Mouse (Mus musculus): Measurements from ENCODE around the gene Lhx5.

Lhx5 gene

DNA sequence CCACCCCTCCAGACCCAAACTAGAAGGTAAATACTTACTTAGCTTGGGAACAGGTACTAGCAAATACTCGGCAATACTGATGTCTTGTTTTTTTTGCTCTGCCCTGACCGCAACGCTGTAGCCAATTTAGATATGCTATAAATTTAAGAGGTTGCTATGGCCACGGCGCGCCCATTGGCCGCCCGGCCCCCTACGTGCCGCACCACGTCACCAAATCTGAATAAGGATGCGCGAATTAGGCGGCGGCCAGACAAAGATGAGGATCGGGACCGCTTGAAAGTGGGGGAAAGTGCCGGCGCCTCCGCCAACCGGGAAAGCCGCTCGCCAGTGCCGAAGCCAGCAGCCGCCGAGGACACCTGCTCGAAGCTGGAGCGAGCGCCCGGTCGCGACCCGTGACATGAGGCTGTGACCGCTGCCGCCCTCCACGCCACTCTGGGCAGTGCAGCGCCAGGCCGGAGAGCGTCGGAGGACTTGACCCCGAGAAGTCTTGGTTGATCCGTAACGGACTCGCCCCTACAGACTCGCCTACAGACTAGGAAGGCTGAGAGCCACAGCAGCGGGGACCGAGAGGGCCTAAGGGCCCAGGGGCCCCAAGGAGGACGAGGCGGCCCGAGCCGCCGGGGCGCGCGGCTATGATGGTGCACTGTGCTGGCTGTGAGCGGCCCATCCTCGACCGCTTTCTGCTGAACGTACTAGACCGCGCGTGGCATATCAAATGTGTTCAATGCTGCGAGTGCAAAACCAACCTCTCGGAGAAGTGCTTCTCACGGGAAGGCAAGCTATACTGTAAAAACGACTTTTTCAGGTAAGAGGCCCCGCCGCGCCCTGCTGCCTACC lies at the start of gene Lhx5:
Gene Lhx5 (plus strand): TSS at position 51 of the 837 bp plus-strand sequence.
- no peak for DNase-seq

- DNase-seq, result no peak
Measured at GRCm38 (mm10) chr5:120386361-120386760, 45.1 kb upstream of the Lhx5 start.

DNA sequence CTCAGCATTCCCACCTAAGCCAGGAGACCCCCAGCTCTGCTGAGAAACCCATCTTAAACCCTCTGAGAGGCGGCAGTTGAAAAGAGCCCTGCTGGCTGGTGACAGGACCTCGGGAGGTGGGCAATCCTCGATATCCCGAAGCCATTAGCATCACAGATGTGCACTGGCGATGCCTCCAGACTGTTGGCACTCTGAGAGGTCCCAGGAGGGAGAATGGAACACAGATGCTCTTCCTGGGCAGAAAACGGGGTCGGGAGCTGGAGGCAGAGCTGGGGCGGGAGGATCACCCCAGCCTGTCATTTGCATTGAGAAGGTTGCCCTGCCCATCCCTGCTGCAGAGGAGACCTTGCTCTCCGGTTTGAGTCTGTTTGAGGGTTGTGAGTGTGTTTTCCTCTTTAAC lies 42.7 kb upstream of the Lhx5 start:
- no peak for DNase-seq

DNA sequence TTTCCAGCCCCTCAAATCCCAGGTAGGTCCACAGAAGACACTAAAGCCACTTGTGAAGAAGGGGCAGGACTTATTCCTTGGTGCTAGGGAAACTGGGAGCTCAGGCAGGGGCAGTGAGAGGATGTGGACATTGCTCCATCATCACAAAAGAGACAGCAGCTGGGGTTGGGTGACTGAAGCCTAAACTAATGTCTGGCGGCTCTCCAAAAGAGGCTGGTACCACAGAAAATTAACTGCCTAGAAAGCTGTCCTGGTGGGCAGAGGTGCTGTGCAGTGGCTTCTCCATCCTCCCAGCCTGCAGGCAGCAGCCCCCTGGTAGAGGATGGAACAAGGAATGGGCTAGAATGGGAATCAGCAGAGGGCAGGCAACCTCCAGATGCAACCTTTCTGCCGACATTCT lies 41.5 kb upstream of the Lhx5 start:
- DNase-seq, result no peak

DNA sequence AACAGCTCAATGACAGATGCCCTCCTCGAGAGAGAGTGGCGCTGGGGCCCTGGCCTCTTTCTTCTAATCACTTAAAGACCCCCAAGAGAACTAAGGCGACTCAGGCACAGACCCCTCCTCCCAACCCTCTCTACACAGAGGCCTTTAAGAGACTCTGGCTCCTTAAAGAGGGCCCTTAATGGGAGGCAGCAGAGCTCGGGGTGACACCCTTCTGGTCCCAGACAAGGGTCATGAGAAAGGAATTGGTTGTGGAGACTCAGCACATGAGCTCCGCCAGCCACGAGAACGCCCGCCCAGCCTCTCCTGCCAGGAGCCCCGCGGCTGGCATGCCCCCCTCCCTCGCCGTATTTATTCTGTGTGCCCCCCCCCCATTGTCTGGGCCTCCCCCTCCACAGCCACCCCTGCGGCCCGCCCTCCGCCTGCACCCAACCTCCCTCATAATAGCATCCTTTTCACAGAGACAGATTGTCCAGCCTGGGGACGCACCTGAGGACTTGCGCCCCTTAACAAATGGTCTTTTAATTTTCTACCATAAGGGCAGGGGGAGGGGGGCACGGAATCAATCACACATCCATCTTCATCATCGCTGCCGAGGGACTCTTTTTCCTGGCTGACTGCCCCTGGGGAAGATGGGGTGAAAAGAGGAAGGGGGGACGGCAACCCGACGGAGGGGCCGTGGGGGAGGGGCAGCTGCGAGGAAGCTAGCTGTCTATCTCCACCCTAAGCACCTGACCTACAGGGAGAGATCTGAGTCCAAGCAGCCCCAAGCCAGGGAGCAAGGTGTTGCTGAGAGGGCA lies 37.4 kb upstream of the Lhx5 start:
- no peak for DNase-seq

GRCm38 (mm10) chr5:120397988-120398387 lies 33.5 kb upstream of the Lhx5 start:
- DNase-seq, result no peak

DNA sequence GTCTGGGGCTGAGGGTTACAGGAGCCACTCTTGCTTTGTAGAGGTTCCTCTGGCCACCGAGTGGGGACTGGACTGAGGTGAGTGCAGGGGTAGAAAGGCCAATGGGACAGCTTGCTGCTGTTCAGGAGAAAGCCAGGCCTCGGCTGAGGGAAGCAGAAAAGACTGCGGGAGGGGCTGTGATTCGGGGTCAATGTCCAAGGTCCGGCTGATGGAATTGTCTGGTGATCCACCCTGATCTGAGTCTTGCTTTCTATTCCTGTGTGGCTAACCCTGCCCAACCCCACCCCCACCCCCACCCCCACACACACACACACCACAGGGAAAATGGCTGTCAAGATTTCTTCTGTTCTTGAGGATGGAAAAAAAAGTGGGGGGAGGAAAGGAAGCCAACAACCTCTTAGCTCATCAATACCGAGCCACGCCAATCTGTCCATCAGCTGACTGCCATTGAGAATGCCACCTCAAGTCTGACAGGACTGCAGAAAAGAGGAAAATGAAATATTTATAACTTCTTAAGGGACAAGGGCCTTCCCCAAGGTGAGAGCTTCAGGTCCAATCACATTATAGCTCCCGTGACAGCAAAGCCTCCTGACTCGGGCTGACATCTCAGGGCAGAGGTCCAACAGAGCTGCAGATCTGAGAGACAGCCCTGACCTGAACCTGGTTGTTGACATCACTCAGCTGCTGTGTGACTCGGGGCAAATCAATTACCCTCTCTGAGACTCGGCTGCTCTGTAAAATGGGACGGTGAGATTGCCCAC lies 26.5 kb upstream of the Lhx5 start:
- peak; percentile 37 for DNase-seq

- DNase-seq, result no peak
Measured at GRCm38 (mm10) chr5:120408933-120409332, 22.6 kb upstream of the Lhx5 start.

DNA sequence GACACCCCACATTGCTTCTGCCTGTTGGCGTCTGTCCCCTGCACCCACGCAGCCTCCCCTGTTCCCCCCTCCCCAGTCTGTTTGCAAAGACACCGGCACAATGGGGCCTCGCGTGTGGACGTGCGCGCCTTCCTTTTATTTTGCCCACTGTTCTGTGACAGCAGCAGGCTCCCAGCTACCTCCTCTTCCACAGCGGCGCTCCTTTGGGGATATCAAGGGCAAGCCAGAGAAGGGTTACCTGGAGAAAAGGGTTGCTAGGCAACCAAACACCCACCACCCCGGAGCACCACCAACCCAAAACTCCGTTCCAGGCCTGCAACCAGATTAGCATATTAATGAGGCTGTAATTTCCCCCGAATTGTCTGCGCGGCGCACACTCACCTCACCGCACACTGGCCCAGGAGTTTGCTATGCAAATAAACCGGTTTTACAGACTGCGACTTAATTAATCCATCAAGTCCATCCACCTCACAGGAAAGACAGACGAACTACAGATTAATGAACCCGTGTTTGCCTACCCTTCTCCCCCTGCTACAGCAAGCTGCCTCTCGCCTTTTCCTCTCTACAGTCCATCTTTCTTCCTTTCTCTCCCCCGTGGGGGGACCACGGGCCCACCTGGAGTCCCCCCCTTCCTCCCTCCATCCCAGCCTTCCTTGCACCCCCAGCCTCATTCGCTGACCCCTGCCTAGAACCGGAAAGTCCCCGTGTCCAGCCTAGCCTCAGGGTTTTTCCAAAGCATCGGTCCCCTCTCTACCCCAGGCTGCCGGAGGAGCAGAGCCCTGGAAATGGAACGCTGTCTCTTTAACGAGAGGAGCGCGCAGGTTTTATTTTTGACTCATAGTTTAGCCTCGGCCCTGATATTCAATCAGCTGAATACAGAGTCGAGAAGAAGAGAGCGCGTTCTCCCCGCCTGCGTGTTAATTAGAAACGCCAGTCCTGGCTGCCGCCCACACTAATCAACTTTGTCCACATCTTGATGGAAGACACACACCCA lies 21.8 kb upstream of the Lhx5 start:
- no peak for DNase-seq

GRCm38 (mm10) chr5:120413436-120413835 lies 18.1 kb upstream of the Lhx5 start:
- no peak for DNase-seq

GRCm38 (mm10) chr5:120420106-120420505 lies 11.4 kb upstream of the Lhx5 start:
- DNase-seq, result no peak

DNA sequence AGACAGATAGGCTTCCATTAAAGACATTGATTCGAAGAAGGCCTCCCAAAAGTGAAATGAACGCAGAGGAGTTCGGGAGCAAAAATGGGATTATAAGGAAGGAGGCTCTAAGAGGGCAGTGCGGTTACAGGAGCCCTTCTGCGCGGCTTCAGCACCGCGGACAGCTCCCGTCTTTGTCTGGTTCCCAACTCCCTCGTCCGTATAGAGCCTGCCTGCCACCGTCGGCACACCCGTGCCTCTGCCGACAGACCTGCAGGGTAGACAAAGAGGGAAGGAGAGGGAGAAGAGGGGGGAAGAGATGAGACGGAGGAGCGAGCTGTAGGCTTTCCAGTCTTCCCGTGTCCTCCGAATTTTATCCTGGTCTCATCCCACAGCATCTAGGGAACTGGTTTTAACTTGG lies 7.5 kb upstream of the Lhx5 start:
- DNase-seq, result peak; percentile 70

- DNase-seq, result no peak
Measured at GRCm38 (mm10) chr5:120424657-120425056, 6.8 kb upstream of the Lhx5 start.

- no peak for DNase-seq
Measured at GRCm38 (mm10) chr5:120425711-120426110, 5.8 kb upstream of the Lhx5 start.

DNA sequence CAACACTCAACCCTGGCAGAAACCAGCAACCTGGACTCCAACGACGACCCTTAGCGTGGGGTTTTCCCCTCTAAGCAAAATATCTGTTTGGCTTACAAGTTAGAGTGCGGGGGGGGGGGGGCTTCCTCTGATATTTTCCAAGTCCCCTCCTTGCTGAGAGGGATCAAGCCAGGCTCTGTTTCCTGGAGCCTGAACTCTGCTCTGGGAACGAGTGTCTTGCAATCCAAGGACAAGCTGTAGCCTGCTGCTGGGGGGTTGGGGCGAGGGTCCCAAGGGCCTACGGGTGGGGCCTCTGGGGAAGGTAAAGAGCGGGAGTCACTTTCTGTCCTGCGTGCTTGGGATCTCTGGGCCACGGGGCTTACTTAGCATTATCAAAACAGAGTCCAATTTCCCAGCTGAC lies 4.9 kb upstream of the Lhx5 start:
- no peak for DNase-seq

- no peak for DNase-seq
Measured at GRCm38 (mm10) chr5:120427451-120427938, 4.0 kb upstream of the Lhx5 start.

DNA sequence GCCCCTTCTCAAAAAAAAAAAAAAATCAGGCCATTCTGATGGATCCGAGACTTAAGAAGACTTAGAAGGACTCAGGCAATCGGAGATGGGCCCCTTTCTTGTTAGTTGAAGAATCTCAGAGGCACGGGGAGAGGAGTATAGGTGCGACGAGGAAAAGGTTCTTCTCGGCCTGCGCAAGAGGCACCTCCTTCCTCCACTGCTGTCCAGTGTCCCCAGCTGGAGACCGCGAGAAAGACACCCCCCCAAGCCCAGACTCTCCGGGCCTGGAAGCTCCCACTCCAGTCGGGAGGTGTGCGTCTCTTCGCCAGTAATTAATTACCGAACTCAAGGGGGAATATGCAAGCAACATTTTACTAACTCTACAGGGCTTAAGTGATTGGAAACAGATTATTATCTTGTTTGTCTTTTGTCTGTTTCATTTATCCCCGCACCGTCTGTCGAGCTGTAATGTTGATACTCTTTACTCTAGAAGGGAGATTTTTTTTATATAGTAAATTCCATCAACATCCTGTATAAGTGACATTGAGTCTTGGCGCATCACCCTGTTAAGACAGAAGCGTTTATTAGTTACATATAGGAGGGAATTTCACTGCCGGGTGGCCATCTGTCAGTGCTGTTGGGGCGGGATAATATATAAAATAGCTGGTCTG lies 3.2 kb upstream of the Lhx5 start:
- DNase-seq, result no peak

GRCm38 (mm10) chr5:120428990-120429389 lies 2.5 kb upstream of the Lhx5 start:
- DNase-seq, result no peak

- DNase-seq, result no peak
Measured at GRCm38 (mm10) chr5:120429692-120430091, 1.8 kb upstream of the Lhx5 start.

DNA sequence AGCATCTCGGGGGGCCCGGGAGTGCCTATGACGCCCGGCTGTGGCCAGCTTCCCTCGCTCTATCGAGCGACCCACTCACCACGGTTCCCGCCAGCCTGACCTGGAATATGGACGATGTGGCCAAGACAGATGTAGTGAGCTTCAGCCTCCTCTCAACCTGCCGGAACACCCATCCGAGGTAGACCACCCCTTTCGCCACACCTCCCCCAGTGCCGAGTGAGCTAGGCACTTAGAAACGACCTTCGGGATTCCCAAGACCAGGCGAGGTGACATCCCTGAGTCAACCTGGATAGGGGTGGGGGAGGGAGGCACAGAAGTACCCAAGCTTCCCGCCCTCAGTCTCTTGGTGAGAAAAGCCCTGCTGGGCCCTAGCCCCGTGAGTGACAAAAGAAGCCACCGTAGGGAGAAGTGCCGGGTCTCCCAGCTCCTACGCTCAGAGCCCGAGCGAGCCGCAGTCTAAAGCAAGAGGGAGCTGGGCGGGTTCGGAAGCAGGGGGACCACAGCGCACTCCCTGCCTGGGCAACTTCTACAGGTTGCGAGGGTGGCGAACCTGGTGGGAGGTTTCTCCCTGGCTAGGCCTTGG lies 407 bp upstream of the Lhx5 start:
- no peak for DNase-seq

DNA sequence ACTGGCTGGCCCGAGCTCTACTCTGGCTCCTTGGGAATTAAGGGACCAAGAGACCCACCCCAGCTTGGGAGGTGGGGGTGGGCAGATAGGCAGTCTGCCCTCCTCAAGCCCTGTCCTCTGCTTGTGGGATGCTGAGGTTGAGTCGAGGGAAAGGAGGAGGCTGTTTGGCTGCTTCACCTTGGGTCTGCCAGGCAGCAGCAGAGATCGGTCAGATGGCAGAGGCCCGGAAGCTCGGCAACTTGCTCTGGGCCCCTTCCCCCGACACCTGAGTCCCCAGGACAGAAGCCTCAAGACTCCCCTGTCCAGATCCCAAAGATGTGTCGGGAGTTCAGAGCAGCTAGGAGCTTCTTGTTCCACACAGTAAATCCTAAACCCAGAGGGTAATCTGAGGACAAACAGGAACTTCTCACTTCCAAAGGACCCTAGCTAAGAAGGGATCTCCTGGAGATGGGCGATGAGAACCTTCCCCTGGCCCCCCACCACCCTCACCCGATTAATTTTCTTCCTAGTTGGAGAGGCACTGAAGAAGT lies 1.1 kb downstream of the Lhx5 start:
- no peak for DNase-seq
